ENCODE assay signal across 1 mouse cellular context in the genomic region with DNA sequence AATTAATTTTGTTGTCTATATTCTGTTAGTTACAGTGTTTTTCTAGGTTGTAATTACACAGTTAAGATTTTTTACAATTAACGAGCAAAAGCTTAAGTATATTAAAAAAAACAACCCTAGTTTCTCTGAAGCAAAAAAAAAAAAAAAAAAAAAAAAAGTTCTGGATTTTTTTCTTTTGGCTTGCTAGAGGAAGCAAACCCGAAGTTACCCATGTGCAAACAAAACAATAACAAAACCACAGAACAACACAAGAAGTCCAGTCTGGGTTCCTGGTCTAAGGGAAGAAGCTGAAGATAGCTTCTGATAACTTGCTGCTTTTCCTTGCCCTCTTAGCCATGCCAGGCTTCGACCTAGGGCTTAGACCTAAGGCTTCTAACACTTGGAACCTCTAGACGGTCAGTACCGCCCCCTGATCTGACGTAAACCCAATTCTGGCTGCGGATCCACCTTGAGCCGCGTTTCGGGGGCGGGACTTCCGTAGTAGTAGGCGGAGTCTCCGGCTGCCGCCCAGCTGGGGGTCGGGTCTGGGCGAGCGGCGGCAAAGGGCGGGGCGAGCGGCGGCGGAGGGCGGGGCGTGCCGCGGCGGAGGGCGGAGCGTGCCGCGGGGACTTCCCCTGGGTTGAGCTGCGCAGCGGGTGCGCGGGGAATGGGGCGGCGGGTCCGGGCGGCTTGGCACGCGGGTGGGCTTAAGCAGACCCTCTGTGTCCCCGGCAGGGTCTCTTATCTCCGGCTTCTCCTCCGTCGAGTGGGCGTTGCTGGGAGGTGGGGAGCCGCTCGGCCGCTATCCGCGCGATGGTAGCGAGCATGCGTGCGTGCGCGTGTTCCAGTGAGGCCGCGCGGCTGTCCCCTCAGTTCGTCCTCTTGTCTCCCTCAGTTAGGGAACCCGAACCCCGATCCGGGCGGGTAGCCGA.
TF ChIP-seq lines count a peak whose summit lies in the region.

A gene (plus strand): TSS at position 580 of the 911 bp plus-strand sequence.

TF ChIP-seq in CH12.LX, 34 proteins besides CTCF, POLR2A, EP300 and RAD21 (continued from another document):
- peak; percentile 33; the same call in 1 of the 2 replicates for TF ChIP-seq POLR2AphosphoS2 (IDR thresholded peaks at IDR 0.05; ENCODE audit: low read depth, low read length)
- 0 out of 2 replicates have a peak, but pooled peaks have one; percentile 36 for TF ChIP-seq UBTF (IDR thresholded peaks at IDR 0.05; ENCODE audit: low read depth, low read length)
- peak; percentile 84 for TF ChIP-seq ZMIZ1 (IDR thresholded peaks at IDR 0.05; ENCODE audit: low read depth, low read length)
- no peak for TF ChIP-seq ZKSCAN1 (IDR thresholded peaks at IDR 0.05; ENCODE audit: borderline replicate concordance, low read depth, low read length)
- TF ChIP-seq SIN3A (IDR thresholded peaks at IDR 0.05; ENCODE audit: low read length): peak; percentile 64
- TF ChIP-seq CHD2 (IDR thresholded peaks at IDR 0.05; ENCODE audit: low read length): no peak
- peak; percentile 87 for TF ChIP-seq MXI1 (IDR thresholded peaks at IDR 0.05; ENCODE audit: low read depth, low read length)
- peak; percentile 73; the same call in 1 of the 2 replicates for TF ChIP-seq MYC (IDR thresholded peaks at IDR 0.05; ENCODE audit: low read depth, low read length)
TF ChIP-seq in CH12.LX: peak in this region for 14.
